Mouse (Mus musculus): ENCODE data around the gene Ky.

Ky gene

DNA sequence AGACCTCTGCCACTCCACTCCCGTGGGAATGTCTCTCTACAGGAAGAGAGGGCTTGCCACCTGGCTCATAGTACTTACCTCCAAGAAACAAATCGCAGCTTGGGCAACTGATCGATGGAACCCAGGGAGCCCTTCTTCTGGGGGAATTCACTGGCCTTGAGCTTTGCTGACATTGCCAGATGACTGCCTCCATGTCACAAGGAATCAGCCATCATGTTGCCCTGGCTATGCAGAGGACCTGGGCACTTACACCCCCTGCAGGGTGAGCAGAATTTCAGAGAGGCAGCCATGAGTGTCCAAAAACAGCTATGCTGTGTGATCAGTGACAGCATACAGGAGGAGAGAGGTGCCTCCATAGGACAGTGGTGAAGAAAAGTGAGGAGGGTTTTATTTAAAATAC lies 48.2 kb downstream of the Ky start:
- no peak for DNase-seq

DNA sequence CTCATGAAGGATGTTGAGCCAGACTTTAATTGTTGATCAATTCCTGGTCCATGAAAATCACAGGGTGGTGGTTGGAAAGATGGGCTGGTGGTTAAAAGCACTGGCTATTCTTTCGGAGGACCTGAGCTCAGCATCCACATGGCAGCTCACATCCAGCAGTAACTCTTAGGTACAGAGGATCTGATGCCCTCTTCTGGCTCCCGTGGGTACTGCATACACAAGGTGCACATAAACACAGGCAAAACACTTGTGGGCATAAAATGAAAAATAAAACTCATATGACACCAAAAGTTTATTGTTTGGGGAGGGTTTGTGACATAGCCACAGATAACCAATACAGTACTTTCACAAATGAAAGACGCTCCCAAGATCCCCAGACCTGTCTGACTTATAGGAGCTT lies 52.9 kb downstream of the Ky start:
- no peak for DNase-seq

DNA sequence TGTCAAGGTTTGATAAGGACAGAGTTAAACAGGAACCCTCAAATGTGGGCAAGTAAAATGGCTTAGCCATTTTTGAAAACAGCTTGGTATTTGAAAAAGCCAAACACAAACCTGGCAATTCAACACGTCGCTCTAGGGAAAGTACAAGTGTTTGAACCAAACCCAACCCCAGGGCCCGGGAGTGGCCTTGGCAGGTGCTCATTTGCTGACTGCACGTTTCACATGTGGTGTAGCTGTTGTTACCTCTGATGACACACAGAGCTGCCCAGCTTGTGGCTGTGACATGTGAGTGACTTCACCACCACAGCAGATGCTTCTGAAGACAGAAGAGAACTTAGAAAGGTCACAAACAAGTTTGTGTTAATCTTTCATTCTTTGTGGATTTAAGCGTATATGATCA lies 67.3 kb downstream of the Ky start:
- DNase-seq, result peak; percentile 12

DNA sequence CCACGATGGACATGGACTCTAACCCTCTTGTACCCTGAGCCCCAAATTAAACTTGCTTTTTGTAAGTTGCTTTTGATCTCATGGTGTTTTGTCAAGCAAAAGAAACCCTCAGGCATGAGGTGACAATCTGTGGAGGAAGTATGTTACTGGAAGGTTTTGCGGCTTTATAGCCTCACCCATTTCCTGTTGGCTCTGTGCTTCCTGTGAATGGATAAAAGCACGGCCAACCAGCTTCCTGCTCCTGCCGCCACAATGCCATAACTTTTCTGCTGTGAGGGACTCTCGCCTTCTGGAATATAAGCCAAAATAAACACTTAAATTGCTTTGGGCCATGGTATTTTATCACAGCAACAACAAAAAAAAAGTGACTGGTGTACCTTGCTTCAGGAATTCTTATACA lies 71.9 kb downstream of the Ky start:
- peak; percentile 35 for DNase-seq

DNA sequence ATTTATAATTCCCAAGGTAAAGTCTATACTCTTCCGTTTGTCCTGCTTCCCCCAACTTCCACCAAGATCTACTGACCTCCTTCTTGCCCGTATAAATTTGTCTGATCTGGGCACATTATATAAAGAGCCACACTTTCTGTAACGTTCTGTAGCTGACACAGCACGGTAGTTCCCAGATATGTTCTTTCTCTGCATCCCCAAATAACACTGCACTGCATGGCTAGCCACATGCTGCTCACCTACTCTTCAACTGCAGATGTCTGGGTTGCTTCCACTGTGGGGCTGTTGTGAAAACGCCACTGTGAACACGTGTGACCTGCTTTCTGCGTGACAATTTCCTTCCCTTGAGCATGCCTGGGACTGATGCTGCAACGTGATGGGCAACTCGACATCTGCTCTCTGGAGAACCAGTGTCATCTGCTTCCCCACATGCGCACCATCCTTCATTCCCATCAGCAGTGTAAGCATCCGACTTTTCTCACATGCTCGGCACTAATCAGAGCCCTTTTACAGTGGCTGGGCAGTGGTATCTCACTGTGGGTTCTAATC lies 76.4 kb downstream of the Ky start:
- DNase-seq, result no peak

DNA sequence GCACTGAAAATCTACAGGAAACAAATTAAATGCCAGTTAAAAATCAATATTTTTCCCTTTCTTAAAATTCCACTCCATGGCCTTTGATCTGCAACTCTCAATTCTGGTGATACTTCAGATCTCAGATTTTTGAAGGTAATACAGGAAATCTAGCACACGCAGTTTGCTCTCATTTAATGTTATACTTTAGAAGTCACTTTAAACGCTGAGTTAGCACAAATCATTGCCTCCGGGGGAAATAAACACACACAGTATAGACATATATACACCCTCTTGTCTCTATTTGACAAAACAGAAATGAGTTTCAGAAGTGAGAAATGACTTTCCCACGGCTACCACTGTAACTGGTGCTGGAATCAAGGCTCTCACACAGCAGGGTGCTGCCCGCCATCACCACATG lies 81.8 kb downstream of the Ky start:
- DNase-seq, result no peak

DNA sequence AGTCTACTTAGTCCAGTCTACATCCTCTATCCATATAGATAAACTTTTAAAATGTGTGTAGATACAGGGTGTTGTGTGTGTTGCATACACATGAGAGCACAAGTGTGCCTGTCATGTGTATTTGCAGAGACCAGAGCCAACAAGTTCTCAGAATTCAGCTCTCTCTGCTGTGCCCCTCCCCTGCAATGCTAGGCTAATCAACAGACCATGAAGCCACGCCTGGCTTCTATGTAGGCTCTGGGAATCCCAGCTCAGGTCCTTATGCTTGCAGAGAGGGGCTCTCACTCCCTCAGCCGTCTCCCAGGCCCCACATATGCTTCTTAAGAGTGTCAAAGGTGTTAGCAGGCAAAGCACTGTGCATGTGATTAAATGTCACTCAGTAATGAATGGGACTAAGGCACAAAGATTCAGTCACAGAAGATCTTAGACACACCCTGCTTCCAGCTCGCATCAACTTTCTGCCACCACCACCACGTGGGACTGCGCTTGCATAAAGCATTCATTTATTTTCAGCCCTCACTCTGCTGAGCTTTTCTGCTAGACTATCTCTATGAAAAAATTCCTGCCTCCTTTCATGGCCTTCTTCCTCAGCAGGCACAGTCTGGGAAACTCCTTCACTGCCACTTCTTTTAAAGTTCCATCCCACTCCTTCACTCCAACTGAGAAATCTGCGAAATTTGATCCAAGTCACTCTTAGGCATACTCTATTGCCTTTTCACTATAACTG lies 89.3 kb downstream of the Ky start:
- DNase-seq, result no peak
